Mouse (Mus musculus) kidney, adult 18-20 months (tissue): ENCODE results near the gene Inka2.
"Not testable (repeated sequence)": the region's sequence is repeated elsewhere in the genome, so short reads cannot be mapped to it uniquely, and the experiment has no call there.

Experiments
- DNase-seq: peaks from one replicate; pipeline ENCODE4 v3.0.0; 2021

Gene Inka2

GRCm38 (mm10) chr3:105697148-105697441 is 7.3 kb upstream of the Inka2 start:
- no peak for DNase-seq

- no peak for DNase-seq
Measured at GRCm38 (mm10) chr3:105698311-105698710, 6.1 kb upstream of the Inka2 start.

GRCm38 (mm10) chr3:105699241-105699933 is 5.0 kb upstream of the Inka2 start:
- no peak for DNase-seq

GRCm38 (mm10) chr3:105700786-105701185 is 3.6 kb upstream of the Inka2 start:
- not testable (repeated sequence) for DNase-seq

- no peak for DNase-seq
Measured at GRCm38 (mm10) chr3:105701399-105701798, 3.0 kb upstream of the Inka2 start.

- no peak for DNase-seq
Measured at GRCm38 (mm10) chr3:105703571-105703970, 828 bp upstream of the Inka2 start.

- peak; percentile 48 for DNase-seq
Measured at GRCm38 (mm10) chr3:105705061-105705549, 706 bp downstream of the Inka2 start.

GRCm38 (mm10) chr3:105705561-105705960 is 1.2 kb downstream of the Inka2 start:
- DNase-seq: no peak

- no peak for DNase-seq
Measured at GRCm38 (mm10) chr3:105706366-105707020, 2.1 kb downstream of the Inka2 start.

- no peak for DNase-seq
Measured at GRCm38 (mm10) chr3:105707590-105707989, 3.2 kb downstream of the Inka2 start.

GRCm38 (mm10) chr3:105710246-105710645 is 5.8 kb downstream of the Inka2 start:
- DNase-seq: no peak

GRCm38 (mm10) chr3:105711741-105712140 is 7.3 kb downstream of the Inka2 start:
- no peak for DNase-seq

- DNase-seq: no peak
Measured at GRCm38 (mm10) chr3:105712827-105713226, 8.4 kb downstream of the Inka2 start.

- no peak for DNase-seq
Measured at GRCm38 (mm10) chr3:105714091-105714819, 9.9 kb downstream of the Inka2 start.

GRCm38 (mm10) chr3:105714820-105715167 is 10.4 kb downstream of the Inka2 start:
- no peak for DNase-seq

- DNase-seq: no peak
Measured at GRCm38 (mm10) chr3:105716353-105717000, 12.1 kb downstream of the Inka2 start.

GRCm38 (mm10) chr3:105717856-105718555 is 13.6 kb downstream of the Inka2 start:
- DNase-seq: no peak

- no peak for DNase-seq
Measured at GRCm38 (mm10) chr3:105718746-105719145, 14.3 kb downstream of the Inka2 start.

GRCm38 (mm10) chr3:105719979-105720378 is 15.6 kb downstream of the Inka2 start:
- DNase-seq: no peak

- DNase-seq: no peak
Measured at GRCm38 (mm10) chr3:105720514-105720913, 16.1 kb downstream of the Inka2 start.

- no peak for DNase-seq
Measured at GRCm38 (mm10) chr3:105721681-105722201, 17.3 kb downstream of the Inka2 start.

GRCm38 (mm10) chr3:105722510-105722909 is 18.1 kb downstream of the Inka2 start:
- no peak for DNase-seq

GRCm38 (mm10) chr3:105726037-105726436 is 21.6 kb downstream of the Inka2 start:
- DNase-seq: peak; percentile 44
